Mouse (Mus musculus): Measurements from ENCODE around the gene Xpnpep3.

DNA sequence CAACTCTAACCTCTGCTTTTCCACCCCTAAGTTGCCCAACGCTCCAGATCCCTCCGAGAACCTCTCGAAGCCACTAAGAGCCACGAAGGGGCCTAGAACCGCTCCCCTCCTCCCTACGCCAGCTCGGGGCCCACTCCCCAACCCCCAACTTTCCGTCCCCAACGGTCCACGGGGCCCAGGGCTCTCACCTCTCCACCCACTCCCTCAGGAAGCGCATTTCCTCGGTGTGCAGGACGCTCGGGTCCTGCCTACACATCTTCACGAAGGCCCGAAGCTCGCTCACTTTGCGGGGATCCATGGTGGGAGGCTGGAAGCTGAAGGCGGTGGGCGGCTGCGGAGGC, 671 bp upstream of the Xpnpep3 start:
- TF ChIP-seq CTCF (IDR thresholded peaks at IDR 0.05; ENCODE audit: control insufficient read depth, insufficient read depth, insufficient replicate concordance, low read depth, low read length), result no peak
- TF ChIP-seq POLR2A (IDR thresholded peaks at IDR 0.05; ENCODE audit: control insufficient read depth, low read depth, low read length), result no peak; the same call in 1 of the 2 replicates
